Mouse (Mus musculus) adrenal gland, postnatal 14 days (tissue): Measurements from ENCODE around the gene Cit. TPM values are rescaled to one million over a fixed set of nuclear protein-coding genes. Genes with fewer than 3 reads are reported as not detected.
A peak's percentile ranks its signal among the peaks of the same experiment; 100 is the strongest.

Experiments
- DNase-seq: peaks from one replicate; pipeline ENCODE4 v3.0.0; 2021; ENCODE audit warnings: mixed read lengths
- total RNA-seq: library from RNA; stranded (reverse); gene quantifications from 2 replicates; pipeline ENCODE4 v1.2.3, GENCODE M21; 2021

The Cit gene
- total RNA-seq, 1 experiment from 2014 or later, result 10.3 TPM

- no peak for DNase-seq
These were observed 5.9 kb downstream of the Cit start for GRCm38 (mm10) chr5:115851029-115851365.

DNA sequence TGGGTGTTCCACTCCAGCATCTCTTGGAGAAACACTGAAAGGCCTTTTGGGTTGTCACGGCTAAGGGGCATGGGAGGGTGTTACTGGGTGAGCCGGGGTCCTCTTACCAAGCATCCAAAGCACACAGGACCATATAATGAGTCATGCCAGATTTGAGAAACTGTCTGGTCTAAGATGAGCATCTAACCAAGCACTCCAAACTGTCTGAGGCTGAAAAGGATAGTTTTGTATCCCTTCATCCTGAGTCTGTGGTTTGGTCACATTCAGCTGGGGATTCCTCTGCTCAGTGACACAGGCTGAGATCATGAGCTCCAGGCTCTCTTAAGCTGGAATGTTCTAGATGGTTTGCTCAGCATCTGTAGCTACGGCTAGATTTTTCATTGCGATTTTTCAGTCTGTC, 7.4 kb downstream of the Cit start:
- no peak for DNase-seq

DNA sequence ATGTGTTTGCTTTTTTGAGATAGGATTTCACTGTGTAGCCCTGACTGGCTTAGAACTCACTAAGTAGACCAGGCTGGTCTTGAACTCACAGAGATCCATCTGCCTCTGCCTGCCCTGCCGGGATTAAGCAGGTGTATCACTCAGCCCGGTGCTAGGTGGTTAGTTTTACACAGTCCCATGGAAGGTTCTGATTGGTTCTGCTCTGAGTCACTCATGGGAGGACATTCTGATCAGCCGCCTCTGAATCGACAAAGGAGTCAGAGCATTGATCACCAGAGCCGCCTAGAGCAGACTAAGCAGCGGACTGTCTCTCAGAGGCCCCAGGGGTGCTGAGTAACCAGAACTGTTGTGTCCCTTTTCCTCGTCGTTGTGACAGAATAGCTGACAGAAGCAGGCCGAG, 8.6 kb downstream of the Cit start:
- DNase-seq, result no peak

GRCm38 (mm10) chr5:115854370-115854769, 9.3 kb downstream of the Cit start:
- peak; percentile 68 for DNase-seq

GRCm38 (mm10) chr5:115858652-115859051, 13.6 kb downstream of the Cit start:
- DNase-seq, result no peak

- no peak for DNase-seq
These were observed 14.4 kb downstream of the Cit start for GRCm38 (mm10) chr5:115859461-115859860.

- DNase-seq, result no peak
These were observed 16.9 kb downstream of the Cit start for GRCm38 (mm10) chr5:115861991-115862390.

DNA sequence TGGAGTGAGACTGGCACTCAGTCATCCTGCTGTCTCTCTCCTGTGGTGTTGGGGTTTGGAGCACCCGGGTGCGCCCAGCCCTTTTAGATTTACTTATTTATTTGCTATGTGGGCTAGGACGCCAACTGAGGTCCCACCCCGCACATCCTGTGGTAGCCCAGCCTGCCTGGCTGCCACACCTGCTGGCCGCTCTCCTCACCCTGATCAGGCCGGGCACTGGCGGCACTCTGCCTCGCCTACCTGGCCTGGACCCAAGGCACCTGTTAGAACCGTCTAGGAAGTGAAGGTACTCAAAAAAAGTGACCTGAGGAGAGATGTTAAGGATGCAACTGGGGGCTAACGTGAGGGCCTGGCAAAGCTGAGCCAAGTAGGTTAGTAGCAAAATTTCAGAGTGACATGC, 17.4 kb downstream of the Cit start:
- DNase-seq, result no peak

DNA sequence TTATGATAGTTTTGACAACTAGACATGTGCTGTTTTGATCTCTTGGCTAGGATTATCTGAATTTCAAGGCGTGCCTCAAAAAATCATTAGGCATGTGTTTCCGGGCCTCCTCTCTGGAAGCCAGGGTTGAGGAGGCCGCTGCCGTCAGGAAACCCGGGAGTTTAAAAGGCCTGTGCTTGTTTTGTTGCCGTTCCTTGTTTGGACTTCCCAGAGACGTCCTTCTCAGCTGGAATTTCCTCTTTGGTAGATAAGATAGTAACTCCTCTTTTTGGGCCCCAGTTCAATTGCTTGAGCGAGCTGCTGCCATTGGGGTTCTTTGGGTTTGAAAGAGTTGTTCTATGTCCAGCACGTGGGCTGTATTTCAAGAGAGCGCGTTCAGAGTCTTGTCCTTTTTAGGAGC, 21.2 kb downstream of the Cit start:
- DNase-seq, result no peak

GRCm38 (mm10) chr5:115868540-115868939, 23.5 kb downstream of the Cit start:
- DNase-seq, result no peak

DNA sequence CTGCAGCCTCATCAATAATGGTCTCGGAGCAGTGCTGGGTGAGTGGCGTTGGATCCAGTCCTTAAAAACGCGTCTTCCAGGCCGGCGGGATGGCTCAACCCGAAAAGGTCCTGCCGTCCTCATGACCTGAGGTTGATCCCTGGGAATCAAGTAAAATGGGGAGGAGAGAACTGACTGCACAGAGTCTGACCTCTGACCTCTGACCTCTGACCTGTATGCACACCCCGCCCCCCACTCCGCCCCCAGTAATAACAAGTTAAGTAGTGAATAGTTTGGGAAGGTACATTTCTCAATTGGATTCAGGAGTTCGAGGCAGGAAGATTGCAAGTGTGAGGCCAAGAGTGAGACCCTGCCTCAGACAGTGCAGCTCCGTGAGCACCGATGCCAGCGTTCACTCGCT, 24.1 kb downstream of the Cit start:
- DNase-seq, result no peak

- no peak for DNase-seq
These were observed 26.1 kb downstream of the Cit start for GRCm38 (mm10) chr5:115871153-115871552.

DNA sequence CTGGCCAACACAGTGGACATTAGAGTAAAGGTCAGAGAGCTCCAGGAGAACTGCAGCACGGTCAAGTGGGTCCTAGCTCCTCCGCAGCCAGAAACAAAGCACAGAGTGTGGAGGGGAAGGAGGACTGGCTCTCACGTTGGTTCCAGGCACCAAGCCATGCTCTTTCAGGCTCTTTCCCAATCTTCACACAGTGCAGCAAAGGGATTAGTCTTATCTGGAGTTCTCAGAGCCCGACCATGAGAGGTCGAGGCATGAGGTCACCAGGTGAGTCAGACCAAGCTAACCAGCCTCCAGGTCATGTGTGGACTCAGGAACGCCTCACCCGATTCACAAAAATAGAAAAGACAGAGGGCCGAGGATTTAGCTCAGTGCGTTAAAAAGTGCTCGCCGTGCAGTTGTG, 27.0 kb downstream of the Cit start:
- DNase-seq, result no peak

- DNase-seq, result no peak
These were observed 27.9 kb downstream of the Cit start for GRCm38 (mm10) chr5:115872956-115873355.

DNA sequence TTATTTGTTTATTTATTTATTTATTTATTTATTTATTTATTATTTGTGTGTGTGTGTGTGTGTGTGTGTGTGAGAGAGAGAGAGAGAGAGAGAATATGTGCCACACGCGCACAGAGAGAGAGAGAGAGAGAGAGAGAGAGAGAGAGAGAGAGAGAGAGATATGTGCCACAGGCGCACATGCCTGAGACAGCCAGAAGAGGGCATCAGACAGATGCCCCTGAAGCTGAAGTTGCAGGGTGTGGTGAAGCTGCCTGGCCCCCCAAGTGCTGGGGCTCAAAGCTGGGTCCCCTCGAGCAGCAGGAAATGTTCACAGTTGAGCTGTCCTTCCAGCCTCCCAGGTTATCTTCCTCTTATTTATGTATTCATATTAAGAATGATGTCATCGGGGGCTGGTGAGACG, 32.3 kb downstream of the Cit start:
- no peak for DNase-seq

DNA sequence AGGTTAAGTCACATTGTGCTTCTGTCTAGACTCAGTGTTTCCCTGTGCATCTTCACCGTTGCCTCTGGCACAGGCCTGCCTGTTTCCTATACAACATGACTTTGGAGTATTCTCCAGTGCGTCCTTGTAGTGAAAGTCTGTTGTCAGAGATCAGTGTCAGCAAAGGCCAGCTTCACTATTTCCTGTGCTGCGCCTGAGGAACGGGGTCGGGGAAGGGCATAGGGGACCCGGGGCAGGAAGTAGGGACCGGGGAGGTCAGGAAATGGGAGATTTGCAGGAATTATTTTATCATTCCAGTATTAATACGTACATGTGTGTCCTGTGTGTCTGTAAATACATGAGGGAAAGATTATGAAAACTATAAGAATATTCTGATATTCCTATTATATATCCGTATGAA, 37.1 kb downstream of the Cit start:
- peak; percentile 20 for DNase-seq

GRCm38 (mm10) chr5:115884429-115884828, 39.4 kb downstream of the Cit start:
- DNase-seq, result no peak

GRCm38 (mm10) chr5:115893772-115894171, 48.7 kb downstream of the Cit start:
- DNase-seq, result no peak

- DNase-seq, result no peak
These were observed 52.0 kb downstream of the Cit start for GRCm38 (mm10) chr5:115897036-115897435.

GRCm38 (mm10) chr5:115907037-115908009, 62.2 kb downstream of the Cit start:
- DNase-seq, result peak; percentile 81

DNA sequence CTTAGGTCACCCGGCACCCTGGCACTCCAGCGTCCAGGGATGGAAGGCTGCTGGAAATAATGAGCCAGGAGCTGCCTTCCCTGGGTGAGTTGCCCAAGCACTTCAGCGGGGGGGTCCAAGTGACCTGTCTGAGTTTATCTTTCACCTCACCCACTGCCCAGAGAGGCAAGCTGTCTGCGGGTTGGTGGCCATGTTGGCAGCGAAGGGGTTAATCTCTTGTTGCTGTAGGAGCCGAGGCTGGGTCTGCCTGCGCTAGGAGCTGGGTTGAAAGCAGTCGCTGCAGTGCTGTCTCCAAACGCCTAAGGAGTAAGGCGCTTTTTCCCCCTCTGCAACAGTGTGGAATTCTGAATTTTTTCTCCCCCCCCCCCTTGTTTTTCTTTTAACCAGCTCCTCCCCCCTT, 63.2 kb downstream of the Cit start:
- DNase-seq, result no peak

- DNase-seq, result no peak
These were observed 63.6 kb downstream of the Cit start for GRCm38 (mm10) chr5:115908699-115909098.

- peak; percentile 84 for DNase-seq
These were observed 64.0 kb downstream of the Cit start for GRCm38 (mm10) chr5:115909106-115909505.

DNA sequence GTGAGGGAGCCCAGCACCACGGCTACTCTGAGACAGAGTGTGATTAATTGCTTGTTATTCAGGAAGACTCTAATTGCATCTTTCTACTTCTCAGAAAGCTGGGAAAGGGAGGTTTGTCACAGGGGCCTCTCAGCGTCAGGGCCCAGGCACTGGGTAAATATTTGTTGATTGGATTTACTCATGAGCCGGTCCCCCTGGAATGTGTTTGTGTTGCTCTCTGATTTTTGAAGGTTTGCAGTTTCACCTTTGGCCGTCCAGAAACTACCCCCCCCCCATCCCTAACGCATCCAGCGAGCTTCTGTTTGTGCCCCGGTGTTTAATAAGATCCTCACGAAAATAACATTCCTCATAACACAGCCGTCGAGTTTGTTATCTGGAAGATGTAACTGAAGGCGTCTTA, 65.4 kb downstream of the Cit start:
- no peak for DNase-seq
